Mouse (Mus musculus) E14TG2a.4 (cell line): ENCODE data around the gene Tpp1.

Experiments
- CTCF ChIP-seq: conservative IDR thresholded peaks from 2 replicates; pipeline ENCODE4 v1.5.1; 2014; ENCODE audit warnings: low read length
- NANOG ChIP-seq: IDR thresholded peaks from 2 replicates; pipeline ENCODE4 v1.6.1; 2014; ENCODE audit warnings: borderline replicate concordance, low read length, mixed read lengths

- TF ChIP-seq CTCF (no peak), NANOG (no peak)
Measured at GRCm38 (mm10) chr7:105772331-105772730, 20.3 kb upstream of the Tpp1 start.
